Mouse (Mus musculus) gastrocnemius, adult 2 months (tissue): ENCODE data around the gene Metap1d. TPM values are rescaled to one million over a fixed set of nuclear protein-coding genes. Genes with fewer than 3 reads are reported as not detected.

Experiments used
- DNase-seq: peaks from one replicate; pipeline ENCODE4 v3.0.0; 2022
- H3K27ac ChIP-seq: fragments of 200-600 bp; 2 replicates; pipeline ENCODE4 v1.8.1; 2022; ENCODE audit warnings: mild to moderate bottlenecking
- H3K4me3 ChIP-seq: fragments of 200-600 bp; 2 replicates; pipeline ENCODE4 v1.8.1; 2022; ENCODE audit warnings: mild to moderate bottlenecking, moderate library complexity
- CTCF ChIP-seq: fragments of 200-600 bp; IDR thresholded peaks from 2 replicates; pipeline ENCODE4 v1.8.1; 2022; ENCODE audit warnings: antibody characterized with exemption, mild to moderate bottlenecking, moderate library complexity
- intact Hi-C: fragments of 180-260 bp; cut with DNase I; formaldehyde crosslinking; loops from one replicate; pipeline ENCODE4 v1.15.1; 2025
- total RNA-seq, 2 experiments: library from RNA; stranded (reverse); gene quantifications; 2 replicates each; pipeline ENCODE4 v1.2.3; 2021

Metap1d gene
- total RNA-seq, 2 experiments from 2014 or later, result 29.0 to 32.8 TPM

DNA sequence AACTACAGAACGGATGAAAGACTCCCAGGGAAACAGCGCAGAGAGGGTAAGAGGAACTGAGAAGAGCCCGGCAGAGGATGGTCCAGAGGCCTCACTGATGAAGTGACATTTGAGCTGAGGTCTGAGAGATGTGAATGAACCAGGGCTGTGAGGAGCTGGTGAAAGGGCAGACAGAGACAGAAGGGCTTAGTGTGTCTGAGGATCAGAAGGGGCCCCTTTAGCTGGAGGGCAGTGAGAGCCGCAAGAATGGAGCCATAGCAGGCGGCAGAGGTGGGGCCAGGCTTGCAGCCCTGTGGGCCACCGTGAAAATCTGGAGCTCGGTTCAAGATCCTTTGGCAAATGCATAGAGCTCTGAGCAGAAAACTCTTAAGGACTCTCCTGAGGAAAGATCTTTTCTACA lies 26.8 kb downstream of the Metap1d start:
- intact Hi-C loops, result no loop called here
- no peak for DNase-seq
- Histone ChIP-seq H3K4me3 (no peak overlapping the region), H3K27ac (no peak overlapping the region)
- TF ChIP-seq CTCF, result no peak

GRCm38 (mm10) chr2:71481825-71482224 lies 28.7 kb downstream of the Metap1d start:
- H3K4me3 ChIP-seq, result no peak overlapping the region

DNA sequence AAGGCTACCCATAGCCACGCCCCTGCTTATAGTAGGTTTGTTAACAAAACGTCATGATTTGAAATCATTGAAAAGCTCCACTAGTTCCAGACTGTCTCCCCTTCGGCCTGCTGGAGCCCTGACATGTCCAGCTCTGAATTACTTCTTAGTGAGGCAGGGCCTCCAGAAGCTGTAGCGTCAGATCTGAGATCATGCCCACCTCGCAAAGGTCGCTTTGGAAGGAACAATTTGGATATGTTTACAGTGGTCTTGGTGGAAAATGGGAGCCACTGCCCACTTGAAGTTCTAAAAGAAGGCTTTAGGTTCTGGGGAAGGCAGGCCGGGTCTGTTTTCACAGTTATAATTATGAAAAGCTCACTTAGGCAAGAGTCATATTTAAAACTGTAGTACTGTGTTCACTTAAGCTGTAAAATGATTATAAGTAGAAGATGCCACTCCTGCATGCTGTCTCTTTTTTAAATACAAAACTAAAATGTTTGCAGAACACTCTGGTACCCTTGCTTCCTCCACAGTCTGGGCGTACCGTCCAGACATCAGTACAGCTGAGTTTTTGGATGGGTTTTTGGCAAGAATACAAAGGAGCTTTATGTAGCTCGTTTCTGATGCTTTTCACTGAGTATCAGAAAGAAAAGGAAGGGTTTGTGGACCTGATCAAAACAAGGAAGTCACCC lies 30.1 kb downstream of the Metap1d start:
- TF ChIP-seq CTCF, result no peak
- Histone ChIP-seq H3K27ac (no peak overlapping the region), H3K4me3 (no peak overlapping the region)
- intact Hi-C loops, result no loop called here
- no peak for DNase-seq

More at GRCm38 (mm10) chr2:71481825-71482224, 28.7 kb downstream of the Metap1d start:
- TF ChIP-seq CTCF, result no peak
- intact Hi-C loops, result no loop called here
- DNase-seq, result no peak
- no peak overlapping the region for H3K27ac ChIP-seq

- DNase-seq, result no peak
- H3K4me3 ChIP-seq, result no peak overlapping the region
- no peak overlapping the region for H3K27ac ChIP-seq
- intact Hi-C loops, result no loop called here
- no peak for TF ChIP-seq CTCF
These were observed 30.6 kb downstream of the Metap1d start for GRCm38 (mm10) chr2:71483717-71484066.

DNA sequence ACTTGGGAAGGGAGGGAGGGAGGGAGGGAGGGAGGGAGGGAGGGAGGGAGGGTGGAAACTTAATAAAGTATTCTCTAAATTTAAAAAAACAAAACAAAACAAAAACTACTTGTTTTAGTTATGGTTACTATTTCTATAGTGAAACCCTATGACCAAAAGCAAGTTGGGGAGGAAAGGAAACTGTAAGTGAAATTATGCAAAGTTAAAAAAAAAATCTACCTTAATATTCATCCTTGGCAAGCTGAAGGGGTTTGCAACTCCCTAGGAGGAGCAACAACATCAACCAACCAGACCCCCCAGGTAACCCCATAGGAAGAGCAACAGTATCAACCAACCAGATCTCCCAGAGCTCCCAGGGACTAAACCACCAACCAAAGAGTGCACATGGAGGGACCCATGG lies 38.2 kb downstream of the Metap1d start:
- TF ChIP-seq CTCF, result no peak
- intact Hi-C loops, result no loop called here
- Histone ChIP-seq H3K4me3 (no peak overlapping the region), H3K27ac (no peak overlapping the region)
- no peak for DNase-seq

GRCm38 (mm10) chr2:71493161-71493683 lies 40.1 kb downstream of the Metap1d start:
- Histone ChIP-seq H3K4me3 (no peak overlapping the region), H3K27ac (no peak overlapping the region)
- DNase-seq, result no peak
- TF ChIP-seq CTCF, result no peak
- intact Hi-C loops, result no loop called here

DNA sequence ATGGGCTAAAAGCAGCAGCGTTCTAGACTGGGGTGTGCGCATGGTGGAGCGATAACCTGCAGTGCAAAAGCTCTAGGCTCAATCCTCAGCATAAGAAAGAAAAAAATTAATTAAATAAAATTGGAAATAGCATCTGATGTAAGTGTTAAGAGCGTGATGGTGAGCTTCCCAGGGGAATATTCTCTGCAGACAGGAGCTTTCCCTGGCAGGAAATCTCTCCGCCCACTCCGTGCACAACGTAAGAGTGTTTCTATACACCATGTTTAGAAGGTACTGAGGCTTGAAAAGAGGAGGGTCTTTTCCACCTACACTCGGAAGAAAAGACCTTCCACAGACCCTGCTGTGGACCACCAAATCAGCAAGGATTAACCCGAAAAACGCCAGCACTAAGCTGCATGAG lies 41.4 kb downstream of the Metap1d start:
- intact Hi-C loops, result no loop called here
- H3K4me3 ChIP-seq, result no peak overlapping the region
- no peak for TF ChIP-seq CTCF
- no peak for DNase-seq
- H3K27ac ChIP-seq, result no peak overlapping the region

- Histone ChIP-seq H3K27ac (no peak overlapping the region), H3K4me3 (no peak overlapping the region)
- DNase-seq, result no peak
- TF ChIP-seq CTCF, result no peak
- intact Hi-C loops, result no loop called here
These were observed 41.9 kb downstream of the Metap1d start for GRCm38 (mm10) chr2:71494971-71495370.

- Histone ChIP-seq H3K27ac (no peak overlapping the region), H3K4me3 (no peak overlapping the region)
- no peak for TF ChIP-seq CTCF
- intact Hi-C loops, result no loop called here
- DNase-seq, result no peak
These were observed 44.1 kb downstream of the Metap1d start for GRCm38 (mm10) chr2:71497175-71497574.

GRCm38 (mm10) chr2:71499276-71500230 lies 46.5 kb downstream of the Metap1d start:
- H3K27ac ChIP-seq, result no peak overlapping the region
- intact Hi-C loops, result no loop called here
- no peak overlapping the region for H3K4me3 ChIP-seq
- TF ChIP-seq CTCF, result no peak
- no peak for DNase-seq

- H3K27ac ChIP-seq, result no peak overlapping the region
- intact Hi-C loops, result no loop called here
- no peak overlapping the region for H3K4me3 ChIP-seq
- TF ChIP-seq CTCF, result no peak
- DNase-seq, result no peak
These were observed 51.8 kb downstream of the Metap1d start for GRCm38 (mm10) chr2:71504852-71505251.

GRCm38 (mm10) chr2:71511209-71511608 lies 58.1 kb downstream of the Metap1d start:
- H3K4me3 ChIP-seq, result no peak overlapping the region
- DNase-seq, result no peak
- no peak overlapping the region for H3K27ac ChIP-seq
- intact Hi-C loops, result no loop called here
- no peak for TF ChIP-seq CTCF

DNA sequence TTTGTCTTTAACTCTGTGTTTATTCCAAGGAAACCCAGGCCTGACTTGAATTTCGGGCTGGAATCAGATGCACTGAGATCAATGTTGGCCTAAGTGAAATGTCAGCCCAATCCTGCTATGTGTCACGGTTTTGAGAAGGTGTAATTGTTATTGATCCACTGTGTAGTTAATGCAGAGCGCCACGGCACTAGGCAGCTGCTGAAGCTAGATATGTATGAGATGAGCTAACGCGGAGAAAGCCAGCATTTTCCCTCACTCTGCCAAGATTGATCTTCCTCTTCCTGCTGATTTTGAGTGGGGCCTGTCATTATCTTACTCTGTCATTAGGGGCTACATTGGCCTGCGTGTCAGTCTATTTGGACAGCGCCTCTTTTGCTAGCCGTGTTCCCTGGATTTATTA lies 59.2 kb downstream of the Metap1d start:
- TF ChIP-seq CTCF, result no peak
- Histone ChIP-seq H3K27ac (no peak overlapping the region), H3K4me3 (no peak overlapping the region)
- no peak for DNase-seq
- intact Hi-C loops, result no loop called here
